Mouse (Mus musculus) layer of hippocampus, postnatal 14 days (tissue): ENCODE measurements at regions not wholly inside any gene's neighbourhood (a gene's known extent, or its start where the extent isn't known, plus 50 kb on each side); places are given as distances from the start of the nearest gene placed in this dataset.

Experiments used
- DNase-seq, 2 experiments: peaks; one replicate each; pipeline ENCODE4 v3.0.0; 2021 to 2022; ENCODE audit warnings: low spot score in 2 of 2, mixed read lengths in 1 of 2

DNA sequence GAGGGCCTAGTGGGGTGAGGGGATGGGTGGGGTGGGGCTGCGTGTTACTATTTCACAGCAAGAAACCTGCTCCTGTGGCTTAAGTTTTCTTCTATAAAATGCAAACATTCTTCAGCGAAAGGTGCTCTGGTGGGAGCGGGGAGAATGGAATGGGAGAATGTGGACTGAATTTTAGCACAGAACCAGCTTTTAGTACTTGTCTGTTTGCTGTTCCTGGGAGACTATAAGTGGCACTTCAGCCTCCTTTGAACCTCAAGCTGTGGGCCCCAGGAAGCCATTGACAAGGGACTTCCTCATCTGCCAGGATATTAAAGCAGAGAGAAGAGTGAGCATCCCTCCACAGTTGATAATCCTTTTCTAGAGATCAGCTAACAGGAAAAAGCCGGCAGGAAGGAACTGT is 580.2 kb downstream of the Zfp706 start:
- no peak for DNase-seq

DNA sequence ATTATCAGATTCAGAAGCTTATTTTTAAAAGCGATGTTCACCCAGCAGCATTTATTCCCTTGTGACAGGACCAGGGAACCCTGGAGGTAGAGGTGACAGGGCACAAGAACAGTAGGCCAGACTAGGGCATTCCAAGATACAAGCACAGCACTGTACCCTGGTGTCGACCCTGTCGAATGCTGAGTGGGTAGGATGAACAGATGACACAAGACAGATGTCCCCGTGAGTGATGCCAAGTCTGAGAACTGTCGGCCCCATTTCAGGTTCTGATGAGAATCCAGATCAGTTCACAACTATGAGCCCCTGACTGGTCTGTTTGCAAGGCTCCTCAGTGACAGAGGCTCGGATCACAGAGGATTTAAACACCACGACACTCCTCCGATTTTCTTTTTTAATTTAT is 581.7 kb downstream of the Zfp706 start:
- DNase-seq: peak; percentile 53 to 81

- DNase-seq: no peak
Observed at GRCm38 (mm10) chr15:36424047-36424446, 583.5 kb downstream of the Zfp706 start.

DNA sequence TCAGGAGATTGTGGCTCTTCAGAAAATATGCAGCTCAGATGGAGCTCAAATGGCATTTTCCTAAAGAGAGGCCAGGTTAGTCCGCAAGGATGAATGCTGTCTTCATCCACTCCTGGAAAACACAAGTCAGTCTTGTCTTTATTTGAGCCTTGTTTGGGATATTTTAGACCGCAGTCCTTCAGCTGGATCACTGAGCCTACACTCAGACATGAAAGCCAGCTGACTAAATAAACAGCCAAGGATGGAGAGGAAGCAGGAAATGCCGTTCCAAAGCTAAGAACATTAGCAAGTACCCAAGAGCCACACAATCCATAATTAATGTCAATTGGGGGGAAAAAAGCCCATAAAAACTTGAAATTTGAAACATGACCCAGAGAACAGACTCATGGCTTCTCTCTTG is 584.8 kb downstream of the Zfp706 start:
- DNase-seq: no peak

DNA sequence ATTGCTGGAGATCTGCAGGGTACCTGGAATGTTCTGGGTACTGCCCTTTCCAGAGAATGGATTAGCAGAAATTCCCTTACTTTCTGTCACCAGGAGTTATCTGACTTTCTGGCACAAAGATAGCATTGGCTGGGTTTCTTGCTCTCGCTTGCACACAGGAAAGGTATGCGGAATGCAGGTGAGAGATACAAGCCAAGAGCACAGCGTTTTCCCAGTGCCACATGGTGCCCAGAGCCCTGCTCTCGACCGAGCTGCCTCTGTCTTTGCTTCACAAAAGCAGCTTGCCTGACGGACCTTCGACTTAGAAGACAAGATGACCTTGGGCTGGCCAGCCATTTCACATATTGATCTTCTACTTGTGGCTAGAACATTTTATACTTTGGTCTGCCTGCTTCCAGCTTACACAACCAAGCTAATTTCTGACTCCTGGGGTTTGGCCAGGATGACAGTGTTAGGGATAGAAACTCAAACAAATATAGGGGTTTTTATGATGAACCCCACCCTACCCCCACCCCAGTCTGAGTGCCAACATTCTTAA is 587.6 kb downstream of the Zfp706 start:
- no peak for DNase-seq

DNA sequence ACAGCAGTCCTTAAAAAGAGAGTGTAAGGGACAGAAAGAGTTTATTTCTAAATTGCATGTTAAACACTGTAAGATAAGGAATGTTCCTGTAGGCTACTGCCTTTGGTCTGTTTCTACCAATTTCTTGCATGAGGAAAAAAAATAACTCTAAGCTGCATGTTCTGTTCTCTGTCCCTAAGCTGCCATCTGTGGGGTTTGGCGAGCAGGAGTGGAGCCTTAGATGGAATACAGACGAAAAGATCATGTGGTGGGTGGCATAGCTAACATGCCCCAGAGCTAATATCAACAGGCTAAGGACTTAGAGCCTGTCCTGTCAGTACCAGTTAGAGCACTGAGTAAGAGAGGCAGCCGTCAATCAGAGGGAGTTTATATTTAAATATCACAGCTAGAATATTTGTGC is 590.1 kb downstream of the Zfp706 start:
- DNase-seq: peak; percentile 38 to 79

- DNase-seq: no peak
Observed at GRCm38 (mm10) chr15:36415552-36416249, 591.9 kb downstream of the Zfp706 start.

DNA sequence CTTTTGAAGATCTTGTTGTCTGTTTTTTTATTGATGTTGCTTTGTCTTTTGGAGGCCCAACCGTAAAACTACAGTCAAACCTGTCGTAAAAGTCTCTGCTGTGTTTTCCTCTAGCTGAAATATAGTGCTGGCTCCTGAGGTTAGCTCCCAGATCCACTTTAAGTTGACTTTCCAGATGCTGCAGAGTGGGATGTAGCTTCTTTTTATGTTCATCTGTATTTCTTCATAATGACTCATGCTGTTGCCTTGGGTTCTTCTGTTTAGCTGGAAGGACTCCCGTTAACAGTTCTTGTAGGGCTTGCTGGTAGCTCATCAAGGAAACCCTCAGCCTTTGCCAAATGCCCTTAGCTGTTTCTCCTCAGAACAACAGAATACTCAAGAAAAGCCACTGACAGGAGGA is 595.6 kb downstream of the Zfp706 start:
- no peak for DNase-seq

DNA sequence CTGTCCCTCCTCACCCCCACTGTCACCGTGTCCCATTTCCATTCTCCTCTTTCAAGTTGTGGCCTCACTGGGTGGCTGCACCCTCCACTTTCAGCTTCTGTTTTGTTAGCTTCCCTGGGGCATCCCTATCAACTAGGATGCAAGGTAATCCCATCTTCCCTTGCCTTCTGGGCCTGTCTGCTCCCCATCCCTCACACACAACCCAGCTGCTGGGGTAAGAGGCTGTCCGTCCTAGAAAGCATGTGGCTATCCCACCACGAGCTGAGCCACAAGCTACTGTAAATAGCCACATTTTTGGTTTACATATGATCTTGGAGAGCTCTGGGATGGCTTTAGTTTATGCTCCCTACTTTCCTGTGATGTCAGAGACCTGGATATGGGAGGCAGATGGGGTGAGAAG is 602.1 kb downstream of the Zfp706 start:
- no peak for DNase-seq

- no peak for DNase-seq
Observed at GRCm38 (mm10) chr15:36403336-36404119, 604.0 kb downstream of the Zfp706 start.

DNA sequence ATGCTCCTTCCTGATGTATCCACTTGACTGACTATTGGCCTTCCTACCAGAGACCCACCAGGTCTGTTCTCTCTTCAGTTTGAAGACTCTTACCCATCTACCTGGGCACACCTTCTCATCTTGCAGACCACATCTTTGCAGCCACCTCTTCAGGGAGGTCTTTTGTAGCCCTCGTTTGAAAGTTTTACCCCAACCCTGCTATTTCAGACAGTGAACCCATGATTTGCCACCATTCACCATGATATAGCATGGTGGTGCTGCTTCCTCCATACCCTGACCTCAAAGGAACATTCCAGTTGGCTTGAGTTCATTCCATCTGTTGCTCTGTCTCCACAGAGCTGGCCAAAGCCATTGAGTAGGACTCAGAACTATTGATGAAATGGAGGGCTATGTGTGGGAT is 605.5 kb downstream of the Zfp706 start:
- no peak for DNase-seq

GRCm38 (mm10) chr15:36400311-36400840 is 607.2 kb downstream of the Zfp706 start:
- no peak for DNase-seq

GRCm38 (mm10) chr15:36399355-36400012 is 608.1 kb downstream of the Zfp706 start:
- DNase-seq: no peak

- DNase-seq: no peak
Observed at GRCm38 (mm10) chr15:36398099-36398982, 609.2 kb downstream of the Zfp706 start.

- DNase-seq: no peak
Observed at GRCm38 (mm10) chr15:36396791-36397190, 610.8 kb downstream of the Zfp706 start.

GRCm38 (mm10) chr15:36396245-36396644 is 611.3 kb downstream of the Zfp706 start:
- DNase-seq: no peak

GRCm38 (mm10) chr15:36395672-36396050 is 611.9 kb downstream of the Zfp706 start:
- no peak for DNase-seq

GRCm38 (mm10) chr15:36394914-36395671 is 612.5 kb downstream of the Zfp706 start:
- no peak for DNase-seq

DNA sequence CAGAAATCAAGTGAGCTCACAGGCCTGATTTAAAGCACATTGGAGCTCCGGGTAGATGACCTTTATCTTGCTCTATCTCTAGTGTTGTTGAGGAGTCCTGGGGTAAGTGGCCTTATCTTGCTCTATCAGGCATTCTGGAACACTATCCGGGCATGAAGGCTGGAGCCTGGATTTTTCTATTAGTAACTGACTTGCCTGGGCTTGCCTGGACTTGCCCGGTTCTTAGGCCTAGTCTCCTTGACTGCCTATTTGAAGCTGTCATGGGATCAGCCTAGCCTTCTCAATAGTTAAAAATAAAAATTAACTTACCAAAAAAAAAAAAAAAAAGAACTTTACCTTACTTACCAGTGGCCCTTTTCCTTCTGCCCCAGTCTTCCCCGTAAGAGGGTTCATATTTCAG is 617.8 kb downstream of the Zfp706 start:
- no peak for DNase-seq

DNA sequence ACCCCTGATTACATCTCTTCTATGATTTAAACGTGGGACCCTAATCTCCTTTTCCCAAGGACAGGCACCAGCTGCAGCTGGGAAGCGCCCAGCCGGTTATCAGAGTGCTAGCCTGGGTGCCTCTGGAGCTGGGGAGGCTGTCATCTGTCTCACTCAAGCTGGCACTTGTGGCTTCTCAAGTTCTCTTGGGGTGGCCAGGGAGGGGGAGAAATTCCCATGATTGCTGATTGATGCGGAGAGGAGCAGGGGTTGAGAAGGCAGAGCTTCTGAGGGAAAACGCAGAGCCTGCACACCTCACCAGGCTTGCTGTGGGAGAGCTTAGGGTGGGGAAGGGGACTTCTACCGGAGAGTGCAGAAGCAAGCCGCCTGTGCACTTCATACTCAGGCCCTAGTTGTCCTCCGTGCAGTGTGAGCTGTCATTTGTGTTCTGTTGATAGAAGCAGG is 626.3 kb downstream of the Zfp706 start:
- DNase-seq: no peak
